Mouse (Mus musculus) neutrophil, adult 5-6 weeks (primary cell): Measurements from ENCODE around the gene Olfr1369-ps1. TPM values are rescaled to one million over a fixed set of nuclear protein-coding genes. Genes with fewer than 3 reads are reported as not detected.
"Not testable (repeated sequence)": the region's sequence is repeated elsewhere in the genome, so short reads cannot be mapped to it uniquely, and the experiment has no call there.

Experiments used
- ATAC-seq: fragments of 151-379, 151-347 bp; 2 replicates; pipeline ENCODE4 v1.8.0; 2017; ENCODE audit warnings: mild to moderate bottlenecking, moderate TSS enrichment; ENCODE audit not compliant: insufficient number of reproducible peaks, poor library complexity, low FRiP score, severe bottlenecking; ENCODE audit errors: extremely low read depth
- total RNA-seq: library from RNA; stranded (forward); fragments of 200-1000 nt; gene quantifications from 2 replicates; pipeline ENCODE4 v1.2.3, GENCODE M21; 2017

Olfr1369-ps1 gene
- not detected in 2 replicates for total RNA-seq

- ATAC-seq = not testable (repeated sequence)
Observed at GRCm38 (mm10) chr13:21111183-21111582, at the start of gene Olfr1369-ps1. Olfr1369-ps1 (plus strand) TSS chr13:21111483.

- no peak for ATAC-seq
Observed at GRCm38 (mm10) chr13:21066021-21066420, 45.3 kb upstream of the Olfr1369-ps1 start.

GRCm38 (mm10) chr13:21074847-21075246 is 36.4 kb upstream of the Olfr1369-ps1 start, which contains the start of gene Olfr1370:
Olfr1370 (minus strand) TSS chr13:21074947.
- no peak for ATAC-seq

GRCm38 (mm10) chr13:21082686-21083085 is 28.6 kb upstream of the Olfr1369-ps1 start:
- no peak for ATAC-seq

GRCm38 (mm10) chr13:21109759-21110158 is 1.5 kb upstream of the Olfr1369-ps1 start:
- ATAC-seq = no peak

- no peak for ATAC-seq
Observed at GRCm38 (mm10) chr13:21110441-21110840, 842 bp upstream of the Olfr1369-ps1 start.

GRCm38 (mm10) chr13:21114121-21114520 is 2.8 kb downstream of the Olfr1369-ps1 start:
- ATAC-seq = no peak

GRCm38 (mm10) chr13:21129339-21129738 is 18.1 kb downstream of the Olfr1369-ps1 start, which contains the start of gene Olfr263:
Olfr263 (plus strand) TSS chr13:21129639.
- ATAC-seq = not testable (repeated sequence)

- ATAC-seq = no peak
Observed at GRCm38 (mm10) chr13:21142421-21142820, 31.1 kb downstream of the Olfr1369-ps1 start.

GRCm38 (mm10) chr13:21145767-21146166 is 34.5 kb downstream of the Olfr1369-ps1 start, which contains the start of gene Olfr1368:
Olfr1368 (minus strand) TSS chr13:21145867.
- ATAC-seq = no peak

GRCm38 (mm10) chr13:21155888-21156287 is 44.6 kb downstream of the Olfr1369-ps1 start:
- no peak for ATAC-seq

GRCm38 (mm10) chr13:21158071-21158470 is 46.8 kb downstream of the Olfr1369-ps1 start:
- no peak for ATAC-seq

GRCm38 (mm10) chr13:21158785-21159474 is 47.6 kb downstream of the Olfr1369-ps1 start:
- ATAC-seq = peak; percentile 78

- no peak for ATAC-seq
Observed at GRCm38 (mm10) chr13:21159475-21159819, 48.2 kb downstream of the Olfr1369-ps1 start.

GRCm38 (mm10) chr13:21160041-21160511 is 48.8 kb downstream of the Olfr1369-ps1 start:
- no peak for ATAC-seq

- peak; percentile 71 for ATAC-seq
Observed at GRCm38 (mm10) chr13:21160657-21161590, 49.6 kb downstream of the Olfr1369-ps1 start.

GRCm38 (mm10) chr13:21161591-21161990 is 50.3 kb downstream of the Olfr1369-ps1 start:
- no peak for ATAC-seq

- no peak for ATAC-seq
Observed at GRCm38 (mm10) chr13:21162591-21162990, 51.3 kb downstream of the Olfr1369-ps1 start.
